Mouse (Mus musculus): ENCODE data around the gene Arhgef19. TPM values are rescaled to one million over a fixed set of nuclear protein-coding genes. Genes with fewer than 3 reads are reported as not detected.

Arhgef19 gene
- polyA plus RNA-seq, 1 experiment from 2014 or later: 18.9 TPM

DNA sequence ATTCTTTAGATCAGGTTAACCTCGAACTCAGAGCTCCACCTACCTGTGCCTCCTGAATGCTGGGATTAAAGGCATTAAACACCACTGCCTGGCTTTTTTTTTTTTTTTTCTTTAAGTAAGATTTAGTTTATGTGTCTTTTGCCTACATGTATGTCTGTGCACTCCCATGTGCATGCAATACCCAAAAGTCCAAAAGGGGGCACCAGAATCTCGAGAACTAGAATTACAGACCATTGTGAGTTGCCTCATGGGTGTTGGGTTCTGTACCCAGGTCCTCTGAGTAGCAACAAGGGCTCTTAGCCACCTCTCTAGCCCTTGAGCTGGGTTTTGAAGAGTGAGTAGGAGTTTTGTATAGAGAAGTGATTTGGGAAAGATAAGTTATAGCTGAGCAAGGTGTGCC, 13.3 kb downstream of the Arhgef19 start:
- 66% methylated on average over 2 of the region's 2 CpGs for WGBS
- H3K4me3 ChIP-seq (replicated peaks; ENCODE audit: low read length): no peak overlapping the region
- H3K9ac ChIP-seq (ENCODE audit: low read length): no peak overlapping the region
- no peak overlapping the region for H3K4me2 ChIP-seq (ENCODE audit: low read depth, low read length)
- H3K27me3 ChIP-seq (ENCODE audit: control insufficient read depth, insufficient read depth, low read length): 0 out of 2 replicates have a peak, but pooled peaks cover 2% of the 10 kb centered on the region
- no peaks in the 10 kb centered on the region for H3K9me3 ChIP-seq (replicated peaks; ENCODE audit: control insufficient read depth, low read length)
- no peak overlapping the region for H3K27ac ChIP-seq (ENCODE audit: low read length)
- peaks cover 24% of the 10 kb centered on the region for H3K4me1 ChIP-seq (ENCODE audit: control insufficient read depth, insufficient read depth, low read length)
- no peak for ATAC-seq (ENCODE audit: insufficient read depth, low FRiP score)
- peaks cover 13% of the 10 kb centered on the region for H3K36me3 ChIP-seq (ENCODE audit: control insufficient read depth, insufficient read depth, low read length)

DNA sequence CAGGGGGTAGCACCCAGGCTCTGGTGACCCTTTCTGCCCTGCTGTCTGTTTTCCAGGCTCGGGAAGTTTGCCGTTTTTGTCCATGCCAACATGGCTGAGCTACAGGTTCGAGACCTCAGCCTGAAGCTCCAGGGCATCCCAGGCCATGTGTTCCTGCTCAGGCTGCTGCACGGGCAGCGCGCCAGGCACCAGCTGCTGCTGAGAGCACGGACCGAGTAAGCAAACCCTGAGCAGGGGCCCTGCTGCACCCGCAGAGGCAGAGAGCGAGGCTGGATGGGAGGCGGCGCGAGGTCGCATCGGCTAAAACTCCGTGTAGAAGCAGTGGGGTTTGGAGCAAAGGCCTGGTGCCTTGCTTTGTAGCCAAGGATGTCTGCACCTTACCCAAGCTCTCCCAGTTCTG, 14.9 kb downstream of the Arhgef19 start:
- peaks cover 15% of the 10 kb centered on the region; the same call in 1 of the 2 replicates for H3K4me1 ChIP-seq (ENCODE audit: control insufficient read depth, insufficient read depth, low read length)
- 51% methylated on average over 16 of the region's 16 CpGs for WGBS
- no peak overlapping the region for H3K4me3 ChIP-seq (replicated peaks; ENCODE audit: low read length)
- H3K4me2 ChIP-seq (ENCODE audit: low read depth, low read length): no peak overlapping the region
- peaks cover 13% of the 10 kb centered on the region for H3K36me3 ChIP-seq (ENCODE audit: control insufficient read depth, insufficient read depth, low read length)
- ATAC-seq (ENCODE audit: insufficient read depth, low FRiP score): peak; percentile 48; the same call in 1 of the 2 replicates
- no peaks in the 10 kb centered on the region for H3K27me3 ChIP-seq (ENCODE audit: control insufficient read depth, insufficient read depth, low read length)
- H3K27ac ChIP-seq (ENCODE audit: low read length): peak overlapping the region; percentile 55; the same call in 1 of the 2 replicates
- H3K9ac ChIP-seq (ENCODE audit: low read length): peak overlapping the region; percentile 9; the same call in 1 of the 2 replicates
- H3K9me3 ChIP-seq (replicated peaks; ENCODE audit: control insufficient read depth, low read length): no peaks in the 10 kb centered on the region

DNA sequence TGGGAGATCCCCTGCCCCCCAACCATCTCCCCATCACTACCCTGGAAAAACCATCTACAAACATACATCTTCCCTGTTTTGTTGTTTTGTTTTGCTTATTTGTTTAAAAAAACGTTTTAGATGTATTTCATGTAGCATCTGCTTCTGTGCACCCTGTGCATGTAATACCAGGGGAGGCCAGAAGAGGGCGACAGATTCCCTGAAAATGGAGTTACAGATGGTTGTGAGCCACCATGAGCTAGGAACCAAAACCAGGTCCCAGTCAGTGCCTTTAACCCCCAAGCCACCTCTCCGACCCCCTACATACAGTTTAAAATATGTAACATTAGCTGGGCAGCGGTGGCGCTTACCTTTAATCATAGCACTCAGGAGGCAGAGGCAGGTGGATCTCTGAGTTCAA, 18.1 kb downstream of the Arhgef19 start:
- no peak for ATAC-seq (ENCODE audit: insufficient read depth, low FRiP score)
- H3K9ac ChIP-seq (ENCODE audit: low read length): no peak overlapping the region
- H3K4me1 ChIP-seq (ENCODE audit: control insufficient read depth, insufficient read depth, low read length): peaks cover 29% of the 10 kb centered on the region; the same call in 1 of the 2 replicates
- no peak overlapping the region for H3K4me3 ChIP-seq (replicated peaks; ENCODE audit: low read length)
- no peak overlapping the region for H3K4me2 ChIP-seq (ENCODE audit: low read depth, low read length)
- peaks cover 5% of the 10 kb centered on the region; the same call in 1 of the 2 replicates for H3K36me3 ChIP-seq (ENCODE audit: control insufficient read depth, insufficient read depth, low read length)
- H3K9me3 ChIP-seq (replicated peaks; ENCODE audit: control insufficient read depth, low read length): no peaks in the 10 kb centered on the region
- 67% methylated on average over 5 of the region's 5 CpGs for WGBS
- no peak overlapping the region for H3K27ac ChIP-seq (ENCODE audit: low read length)
- H3K27me3 ChIP-seq (ENCODE audit: control insufficient read depth, insufficient read depth, low read length): no peaks in the 10 kb centered on the region

DNA sequence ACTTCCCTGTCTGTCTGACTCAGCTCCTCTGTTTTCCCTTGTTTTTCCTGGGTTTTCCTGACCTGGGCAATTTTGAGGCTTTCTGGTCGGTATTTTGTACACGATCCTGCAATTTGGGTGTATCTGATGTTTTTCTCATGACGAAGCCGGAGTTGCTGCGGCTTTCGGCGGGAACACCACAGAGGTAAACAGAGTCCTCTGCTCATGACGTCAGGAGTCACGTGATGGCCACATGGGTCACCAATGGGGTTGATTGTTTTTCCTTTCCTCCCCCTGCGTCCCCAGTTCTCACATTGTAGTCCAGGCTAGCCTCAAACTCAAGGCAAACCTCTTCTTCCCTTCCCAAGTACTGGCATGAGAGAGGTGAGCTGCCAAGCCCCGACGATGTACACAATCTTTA, 20.1 kb downstream of the Arhgef19 start:
- H3K27me3 ChIP-seq (ENCODE audit: control insufficient read depth, insufficient read depth, low read length): no peaks in the 10 kb centered on the region
- H3K4me1 ChIP-seq (ENCODE audit: control insufficient read depth, insufficient read depth, low read length): peaks cover 22% of the 10 kb centered on the region; the same call in 1 of the 2 replicates
- no peaks in the 10 kb centered on the region for H3K9me3 ChIP-seq (replicated peaks; ENCODE audit: control insufficient read depth, low read length)
- 0 out of 2 replicates have a peak overlapping the region, but pooled peaks have one; percentile 47 for H3K27ac ChIP-seq (ENCODE audit: low read length)
- H3K4me3 ChIP-seq (replicated peaks; ENCODE audit: low read length): no peak overlapping the region
- 73% methylated on average over 12 of the region's 12 CpGs for WGBS
- H3K4me2 ChIP-seq (ENCODE audit: low read depth, low read length): peak overlapping the region; percentile 47
- 0 out of 2 replicates have a peak overlapping the region, but pooled peaks have one; percentile 6 for H3K9ac ChIP-seq (ENCODE audit: low read length)
- ATAC-seq (ENCODE audit: insufficient read depth, low FRiP score): no peak
- H3K36me3 ChIP-seq (ENCODE audit: control insufficient read depth, insufficient read depth, low read length): peaks cover 5% of the 10 kb centered on the region; the same call in 1 of the 2 replicates

DNA sequence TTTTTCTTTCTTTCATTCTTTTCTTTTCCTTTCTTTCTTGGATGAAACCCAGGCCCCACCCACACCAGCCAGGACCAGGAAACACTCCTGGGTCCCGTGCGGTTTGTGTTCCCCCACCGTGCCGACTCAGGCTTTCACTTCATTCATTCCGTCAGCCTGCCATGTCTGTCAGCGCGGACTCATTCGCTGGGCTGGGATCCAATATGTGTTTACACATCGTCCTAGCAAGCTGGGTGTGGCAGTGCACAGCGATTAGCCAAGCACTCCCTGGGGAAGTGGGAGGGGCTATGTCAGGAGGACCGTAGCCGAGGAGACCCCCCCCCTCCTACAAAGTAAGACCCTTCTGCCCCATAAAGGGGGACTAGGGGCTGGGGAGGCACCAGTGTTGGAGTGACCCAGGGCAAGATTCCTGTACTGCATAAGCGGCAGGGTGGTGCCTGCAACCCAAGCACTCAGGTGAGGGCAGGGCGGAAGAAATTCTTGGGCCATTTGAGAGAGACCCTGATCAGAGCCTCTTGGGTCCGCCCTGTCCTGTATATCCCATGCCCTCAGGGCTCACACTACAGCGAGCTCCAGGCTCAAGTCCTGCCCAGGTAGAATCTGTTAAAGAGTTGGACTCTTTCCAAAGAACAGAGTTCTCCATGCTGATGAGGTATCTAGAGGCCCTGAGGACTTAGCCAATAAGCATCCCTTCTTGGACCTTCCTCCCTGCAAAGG, 20.9 kb downstream of the Arhgef19 start:
- WGBS: 31% methylated on average over 16 of the region's 16 CpGs
- Histone ChIP-seq H3K4me2 (ENCODE audit: low read depth, low read length) (peak overlapping the region; percentile 47), H3K4me3 (replicated peaks; ENCODE audit: low read length) (peak overlapping the region; percentile 18), H3K27me3 (ENCODE audit: control insufficient read depth, insufficient read depth, low read length) (no peaks in the 10 kb centered on the region), H3K27ac (ENCODE audit: low read length) (peak overlapping the region; percentile 69), H3K36me3 (ENCODE audit: control insufficient read depth, insufficient read depth, low read length) (peaks cover 5% of the 10 kb centered on the region; the same call in 1 of the 2 replicates), H3K9ac (ENCODE audit: low read length) (peak overlapping the region; percentile 36; the same call in 1 of the 2 replicates), H3K9me3 (replicated peaks; ENCODE audit: control insufficient read depth, low read length) (no peaks in the 10 kb centered on the region), H3K4me1 (ENCODE audit: control insufficient read depth, insufficient read depth, low read length) (peaks cover 17% of the 10 kb centered on the region; the same call in 1 of the 2 replicates)
- peak; percentile 86 for ATAC-seq (ENCODE audit: insufficient read depth, low FRiP score)

DNA sequence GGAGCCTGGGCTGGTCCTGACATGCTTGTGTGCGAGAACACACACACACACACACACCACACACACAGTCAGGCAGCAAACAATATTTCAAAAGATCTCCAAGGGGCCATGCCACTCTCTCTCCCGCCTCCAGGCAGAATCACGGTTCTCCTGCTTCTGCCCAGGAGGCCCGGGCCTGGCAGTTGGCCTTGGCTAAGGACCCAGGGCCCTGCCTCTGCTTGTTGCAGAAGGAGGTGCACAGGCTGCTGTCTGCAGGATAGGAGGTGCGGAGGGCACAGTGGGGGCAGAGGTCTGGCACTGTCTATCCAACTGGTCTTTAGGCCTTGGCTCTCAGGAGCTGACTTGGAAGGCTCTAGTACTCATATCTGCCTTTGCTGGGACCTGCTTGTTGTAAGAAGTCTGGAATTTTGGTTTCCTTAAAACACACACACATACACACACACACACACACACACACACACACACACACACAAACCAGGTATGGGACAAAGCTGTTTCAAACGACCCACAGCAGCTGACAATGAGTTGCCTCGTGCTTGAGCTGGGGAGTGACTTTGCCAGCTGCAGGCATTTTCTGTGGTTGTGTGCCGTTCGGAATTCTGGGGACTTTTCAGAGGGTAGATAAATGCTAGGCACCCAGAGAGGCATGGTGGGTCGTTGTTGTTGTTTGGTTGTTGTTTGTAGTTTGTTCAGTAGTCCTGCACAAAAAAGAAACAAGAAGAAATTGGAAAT, 23.8 kb downstream of the Arhgef19 start:
- WGBS: 75% methylated on average over 10 of the region's 10 CpGs

DNA sequence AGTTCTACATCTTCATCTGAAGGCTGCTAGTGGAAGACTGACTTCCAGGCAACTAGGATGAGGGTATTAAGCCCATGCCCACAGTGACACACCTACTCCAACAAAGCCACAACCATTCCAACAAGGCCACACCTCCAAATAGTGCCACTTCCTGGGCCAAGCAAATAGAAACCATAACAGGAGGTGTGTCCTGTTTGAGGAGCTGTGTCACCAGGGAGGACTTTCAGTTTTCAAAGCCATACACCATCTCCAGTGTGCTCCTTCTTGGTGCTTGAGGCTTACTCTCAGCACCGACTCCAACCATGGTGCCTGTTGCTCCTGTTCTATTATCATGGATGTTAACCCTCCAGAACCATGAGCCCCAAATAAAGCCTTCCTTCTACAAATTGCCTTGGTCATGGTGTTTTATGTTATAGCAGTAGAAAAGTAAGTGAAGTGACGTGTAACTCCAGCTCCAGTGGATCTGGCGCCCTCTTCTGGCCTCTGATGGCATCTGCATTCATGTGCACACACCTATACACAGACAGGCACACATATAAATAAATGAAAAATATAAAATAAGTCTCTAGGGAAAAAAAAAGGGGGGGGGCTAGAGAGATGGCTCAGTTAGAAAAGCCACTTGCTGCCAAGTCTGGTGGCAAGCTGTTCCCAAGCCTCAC, 26.8 kb downstream of the Arhgef19 start:
- no peak overlapping the region for H3K9ac ChIP-seq (ENCODE audit: low read length)

More for the DNA sequence above, 23.8 kb downstream of the Arhgef19 start:
- H3K36me3 ChIP-seq (ENCODE audit: control insufficient read depth, insufficient read depth, low read length): no peaks in the 10 kb centered on the region
- no peak overlapping the region for H3K4me3 ChIP-seq (replicated peaks; ENCODE audit: low read length)
- H3K27me3 ChIP-seq (ENCODE audit: control insufficient read depth, insufficient read depth, low read length): no peaks in the 10 kb centered on the region
- no peak for ATAC-seq (ENCODE audit: insufficient read depth, low FRiP score)
- H3K9me3 ChIP-seq (replicated peaks; ENCODE audit: control insufficient read depth, low read length): no peaks in the 10 kb centered on the region; the same call in 1 of the 2 replicates
- H3K9ac ChIP-seq (ENCODE audit: low read length): no peak overlapping the region
- H3K4me1 ChIP-seq (ENCODE audit: control insufficient read depth, insufficient read depth, low read length): peaks cover 14% of the 10 kb centered on the region; the same call in 1 of the 2 replicates
- H3K27ac ChIP-seq (ENCODE audit: low read length): no peak overlapping the region
- no peak overlapping the region for H3K4me2 ChIP-seq (ENCODE audit: low read depth, low read length)

DNA sequence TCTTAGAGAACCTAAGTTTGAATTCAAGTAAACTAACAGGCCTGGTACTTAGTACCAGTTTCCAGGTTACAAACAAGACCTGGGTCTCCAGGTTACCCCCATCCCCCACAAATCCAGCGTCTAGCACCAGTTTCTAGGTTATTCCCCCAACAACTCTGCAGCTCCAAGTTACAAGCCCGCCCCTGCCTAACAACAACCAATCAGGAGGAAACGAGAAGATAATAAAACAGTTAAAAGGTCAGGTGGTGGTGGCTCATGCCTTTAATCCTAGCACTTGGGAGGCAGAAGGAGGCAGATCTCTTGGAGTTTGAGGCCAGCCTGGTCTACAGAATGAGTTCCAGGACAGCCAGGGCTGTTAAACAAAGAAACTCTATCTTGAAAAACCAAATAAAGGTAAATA, 28.0 kb downstream of the Arhgef19 start:
- Histone ChIP-seq H3K27ac (ENCODE audit: low read length) (no peak overlapping the region), H3K27me3 (ENCODE audit: control insufficient read depth, insufficient read depth, low read length) (no peaks in the 10 kb centered on the region), H3K4me2 (ENCODE audit: low read depth, low read length) (no peak overlapping the region), H3K36me3 (ENCODE audit: control insufficient read depth, insufficient read depth, low read length) (no peaks in the 10 kb centered on the region), H3K4me1 (ENCODE audit: control insufficient read depth, insufficient read depth, low read length) (no peaks in the 10 kb centered on the region), H3K4me3 (replicated peaks; ENCODE audit: low read length) (no peak overlapping the region), H3K9me3 (replicated peaks; ENCODE audit: control insufficient read depth, low read length) (no peaks in the 10 kb centered on the region; the same call in 1 of the 2 replicates), H3K9ac (ENCODE audit: low read length) (no peak overlapping the region)
- ATAC-seq (ENCODE audit: insufficient read depth, low FRiP score): no peak
- WGBS: 72% methylated on average over 3 of the region's 3 CpGs

More for the DNA sequence above, 26.8 kb downstream of the Arhgef19 start:
- Histone ChIP-seq H3K4me2 (ENCODE audit: low read depth, low read length) (no peak overlapping the region), H3K4me3 (replicated peaks; ENCODE audit: low read length) (no peak overlapping the region), H3K4me1 (ENCODE audit: control insufficient read depth, insufficient read depth, low read length) (no peaks in the 10 kb centered on the region), H3K27ac (ENCODE audit: low read length) (no peak overlapping the region), H3K9me3 (replicated peaks; ENCODE audit: control insufficient read depth, low read length) (no peaks in the 10 kb centered on the region; the same call in 1 of the 2 replicates), H3K36me3 (ENCODE audit: control insufficient read depth, insufficient read depth, low read length) (no peaks in the 10 kb centered on the region), H3K27me3 (ENCODE audit: control insufficient read depth, insufficient read depth, low read length) (no peaks in the 10 kb centered on the region)
- no peak for ATAC-seq (ENCODE audit: insufficient read depth, low FRiP score)
- WGBS: 89% methylated on average over 3 of the region's 3 CpGs

All from stomach, embryonic 16.5 days (tissue).